Mouse (Mus musculus): ENCODE results near the gene Kalrn. TPM values are rescaled to one million over a fixed set of nuclear protein-coding genes. Genes with fewer than 3 reads are reported as not detected.

Kalrn gene
- polyA plus RNA-seq, 1 experiment from 2014 or later, result 23.0 TPM

- Histone ChIP-seq H3K9me3 (replicated peaks; ENCODE audit: control insufficient read depth, low read length) (0 out of 2 replicates have a peak, but pooled peaks cover 2% of the 10 kb centered on the region), H3K4me3 (ENCODE audit: low read depth, low read length) (no peak overlapping the region), H3K4me2 (no peak overlapping the region; the same call in 1 of the 2 replicates), H3K36me3 (ENCODE audit: control insufficient read depth, insufficient read depth, low read length) (peaks cover 3% of the 10 kb centered on the region; the same call in 1 of the 2 replicates), H3K27ac (ENCODE audit: low read depth, low read length) (peak overlapping the region; percentile 79), H3K4me1 (ENCODE audit: control insufficient read depth, insufficient read depth, low read length) (peaks cover 28% of the 10 kb centered on the region), H3K9ac (ENCODE audit: low read depth, low read length) (no peak overlapping the region), H3K27me3 (ENCODE audit: control insufficient read depth, insufficient read depth, low read length) (no peaks in the 10 kb centered on the region)
- 0 out of 2 replicates have a peak, but pooled peaks have one; percentile 60 for ATAC-seq (replicated peaks; ENCODE audit: insufficient number of reproducible peaks, low FRiP score, low TSS enrichment)
- 39% methylated on average over 9 of the region's 9 CpGs for WGBS (ENCODE audit: insufficient replicate concordance)
Measured at GRCm38 (mm10) chr16:33928788-33929462, 644.4 kb downstream of the Kalrn start.

DNA sequence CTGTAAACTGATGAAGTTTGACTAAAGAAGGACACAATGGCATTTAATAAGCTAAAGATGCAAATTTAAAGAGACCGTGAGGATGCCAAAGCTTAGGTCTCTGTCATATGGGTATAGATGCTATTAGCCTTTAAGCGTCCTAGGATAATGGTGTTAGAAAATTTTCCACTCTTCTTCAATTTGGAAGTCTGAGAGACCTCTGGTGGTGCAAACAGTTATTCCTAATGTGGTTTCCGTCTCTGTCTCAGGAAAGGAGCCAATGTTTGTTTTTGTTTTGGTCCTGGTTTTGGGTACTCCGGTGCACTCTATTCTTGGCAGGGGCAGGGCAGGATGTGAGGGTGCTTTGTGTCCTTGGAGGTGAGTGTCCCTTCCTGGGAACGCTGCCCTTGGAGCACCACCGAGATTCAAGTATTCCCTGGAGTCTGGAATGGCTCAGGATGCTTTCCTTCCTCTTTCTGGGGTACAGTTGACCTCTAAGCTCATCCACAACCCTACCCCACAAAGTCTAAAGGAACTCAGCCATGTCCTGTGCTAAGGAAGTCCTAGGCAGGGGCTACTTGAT is 646.0 kb downstream of the Kalrn start:
- H3K9me3 ChIP-seq (replicated peaks; ENCODE audit: control insufficient read depth, low read length), result 0 out of 2 replicates have a peak, but pooled peaks cover 2% of the 10 kb centered on the region
- H3K36me3 ChIP-seq (ENCODE audit: control insufficient read depth, insufficient read depth, low read length), result peaks cover 3% of the 10 kb centered on the region; the same call in 1 of the 2 replicates
- H3K27ac ChIP-seq (ENCODE audit: low read depth, low read length), result no peak overlapping the region
- ATAC-seq (replicated peaks; ENCODE audit: insufficient number of reproducible peaks, low FRiP score, low TSS enrichment), result no peak
- H3K4me3 ChIP-seq (ENCODE audit: low read depth, low read length), result no peak overlapping the region
- no peak overlapping the region for H3K4me2 ChIP-seq
- no peak overlapping the region for H3K9ac ChIP-seq (ENCODE audit: low read depth, low read length)
- 61% methylated on average over 6 of the region's 6 CpGs for WGBS (ENCODE audit: insufficient replicate concordance)
- peaks cover 42% of the 10 kb centered on the region for H3K4me1 ChIP-seq (ENCODE audit: control insufficient read depth, insufficient read depth, low read length)
- H3K27me3 ChIP-seq (ENCODE audit: control insufficient read depth, insufficient read depth, low read length), result no peaks in the 10 kb centered on the region

DNA sequence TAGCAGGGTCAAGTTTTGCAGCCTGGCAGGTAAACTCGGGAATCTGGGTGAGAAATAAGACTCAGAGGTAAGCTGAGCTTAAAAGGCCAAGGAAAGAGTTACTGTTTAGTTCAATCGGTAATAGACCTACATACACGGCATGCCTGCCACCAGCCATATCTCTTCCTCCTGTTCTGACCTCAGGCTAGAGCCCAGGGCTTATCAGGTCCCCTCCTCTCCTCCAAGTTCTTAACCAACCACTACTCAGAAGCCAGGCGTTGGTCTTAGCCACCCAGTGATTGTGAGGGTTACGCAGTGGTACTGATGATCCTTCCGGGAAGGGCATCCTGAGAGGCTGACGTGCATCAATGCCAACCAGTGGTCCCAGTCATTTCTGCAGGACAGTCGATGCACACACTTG is 649.6 kb downstream of the Kalrn start:
- no peak for ATAC-seq (replicated peaks; ENCODE audit: insufficient number of reproducible peaks, low FRiP score, low TSS enrichment)
- H3K4me1 ChIP-seq (ENCODE audit: control insufficient read depth, insufficient read depth, low read length), result peaks cover 40% of the 10 kb centered on the region
- no peak overlapping the region for H3K4me3 ChIP-seq (ENCODE audit: low read depth, low read length)
- no peaks in the 10 kb centered on the region; the same call in 1 of the 2 replicates for H3K36me3 ChIP-seq (ENCODE audit: control insufficient read depth, insufficient read depth, low read length)
- no peak overlapping the region for H3K27ac ChIP-seq (ENCODE audit: low read depth, low read length)
- no peaks in the 10 kb centered on the region for H3K27me3 ChIP-seq (ENCODE audit: control insufficient read depth, insufficient read depth, low read length)
- no peak overlapping the region for H3K9ac ChIP-seq (ENCODE audit: low read depth, low read length)
- no peak overlapping the region for H3K4me2 ChIP-seq
- 0 out of 2 replicates have a peak, but pooled peaks cover 2% of the 10 kb centered on the region for H3K9me3 ChIP-seq (replicated peaks; ENCODE audit: control insufficient read depth, low read length)
- WGBS (ENCODE audit: insufficient replicate concordance), result 53% methylated on average over 8 of the region's 8 CpGs

GRCm38 (mm10) chr16:33923001-33923316 is 650.4 kb downstream of the Kalrn start:
- ATAC-seq (replicated peaks; ENCODE audit: insufficient number of reproducible peaks, low FRiP score, low TSS enrichment), result no peak
- Histone ChIP-seq H3K27ac (ENCODE audit: low read depth, low read length) (peak overlapping the region; percentile 47; the same call in 1 of the 2 replicates), H3K4me2 (no peak overlapping the region), H3K4me3 (ENCODE audit: low read depth, low read length) (no peak overlapping the region), H3K9me3 (replicated peaks; ENCODE audit: control insufficient read depth, low read length) (0 out of 2 replicates have a peak, but pooled peaks cover 2% of the 10 kb centered on the region), H3K9ac (ENCODE audit: low read depth, low read length) (no peak overlapping the region), H3K36me3 (ENCODE audit: control insufficient read depth, insufficient read depth, low read length) (no peaks in the 10 kb centered on the region; the same call in 1 of the 2 replicates), H3K27me3 (ENCODE audit: control insufficient read depth, insufficient read depth, low read length) (no peaks in the 10 kb centered on the region), H3K4me1 (ENCODE audit: control insufficient read depth, insufficient read depth, low read length) (peaks cover 35% of the 10 kb centered on the region)
- 44% methylated on average over 5 of the region's 5 CpGs for whole genome bisulfite sequencing (ENCODE audit: insufficient replicate concordance)

- Histone ChIP-seq H3K4me3 (ENCODE audit: low read depth, low read length) (no peak overlapping the region), H3K4me2 (no peak overlapping the region), H3K9me3 (replicated peaks; ENCODE audit: control insufficient read depth, low read length) (0 out of 2 replicates have a peak, but pooled peaks cover 2% of the 10 kb centered on the region), H3K27me3 (ENCODE audit: control insufficient read depth, insufficient read depth, low read length) (no peaks in the 10 kb centered on the region), H3K4me1 (ENCODE audit: control insufficient read depth, insufficient read depth, low read length) (peaks cover 41% of the 10 kb centered on the region), H3K9ac (ENCODE audit: low read depth, low read length) (peak overlapping the region; percentile 35; the same call in 1 of the 2 replicates), H3K36me3 (ENCODE audit: control insufficient read depth, insufficient read depth, low read length) (no peaks in the 10 kb centered on the region; the same call in 1 of the 2 replicates), H3K27ac (ENCODE audit: low read depth, low read length) (peak overlapping the region; percentile 62)
- no peak for ATAC-seq (replicated peaks; ENCODE audit: insufficient number of reproducible peaks, low FRiP score, low TSS enrichment)
- 29% methylated on average over 18 of the region's 18 CpGs for WGBS (ENCODE audit: insufficient replicate concordance)
Measured at GRCm38 (mm10) chr16:33922111-33923000, 651.0 kb downstream of the Kalrn start.

DNA sequence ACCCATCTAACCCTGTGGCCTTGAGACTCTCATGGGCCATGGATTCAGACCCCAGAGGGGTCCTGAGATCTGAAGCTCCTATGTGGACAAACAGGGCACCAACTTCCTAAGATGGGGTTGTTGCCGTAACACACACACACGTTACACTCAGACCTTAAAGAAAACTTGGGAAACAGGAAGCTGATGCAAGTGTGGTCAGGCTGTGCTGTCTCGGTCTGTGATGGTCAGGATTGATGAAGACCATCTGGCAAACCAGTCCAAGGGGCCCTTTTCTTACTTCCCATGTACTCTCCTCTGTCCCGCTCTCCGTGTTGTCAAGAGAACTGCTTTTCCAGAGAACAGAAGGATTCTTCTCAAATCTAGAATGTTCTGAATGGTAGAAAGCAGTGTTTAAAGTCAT is 651.8 kb downstream of the Kalrn start:
- H3K9ac ChIP-seq (ENCODE audit: low read depth, low read length), result no peak overlapping the region; the same call in 1 of the 2 replicates
- WGBS (ENCODE audit: insufficient replicate concordance), result 61% methylated on average over 5 of the region's 5 CpGs
- H3K4me1 ChIP-seq (ENCODE audit: control insufficient read depth, insufficient read depth, low read length), result peaks cover 50% of the 10 kb centered on the region

More for the DNA sequence above, 651.8 kb downstream of the Kalrn start:
- 0 out of 2 replicates have a peak, but pooled peaks cover 2% of the 10 kb centered on the region for H3K9me3 ChIP-seq (replicated peaks; ENCODE audit: control insufficient read depth, low read length)
- no peaks in the 10 kb centered on the region; the same call in 1 of the 2 replicates for H3K36me3 ChIP-seq (ENCODE audit: control insufficient read depth, insufficient read depth, low read length)
- H3K27ac ChIP-seq (ENCODE audit: low read depth, low read length), result peak overlapping the region; percentile 62; the same call in 1 of the 2 replicates
- ATAC-seq (replicated peaks; ENCODE audit: insufficient number of reproducible peaks, low FRiP score, low TSS enrichment), result no peak
- H3K4me3 ChIP-seq (ENCODE audit: low read depth, low read length), result no peak overlapping the region
- no peak overlapping the region for H3K4me2 ChIP-seq
- H3K27me3 ChIP-seq (ENCODE audit: control insufficient read depth, insufficient read depth, low read length), result no peaks in the 10 kb centered on the region

Other genes starting within 250 kb of the Kalrn start
- gene Ropn1, start 76.4 kb upstream of the Kalrn start, polyA plus RNA-seq (2014; fragmentation: Nextera tagmentation; extraction: Ambion mirVana), result 0.44 and 0.56 TPM in 2 replicates
- 9.4 and 9.5 TPM in 2 replicates for gene Ccdc14, start 117.1 kb upstream of the Kalrn start, polyA plus RNA-seq (2014; fragmentation: Nextera tagmentation; extraction: Ambion mirVana)
- gene Mylk, start 171.7 kb upstream of the Kalrn start, polyA plus RNA-seq (2014; fragmentation: Nextera tagmentation; extraction: Ambion mirVana), result 4.3 TPM in 2 replicates

Measured in heart, embryonic 11.5 days (tissue).